Mouse (Mus musculus): ENCODE results near the gene Cdkn2aipnl. TPM values are rescaled to one million over a fixed set of nuclear protein-coding genes. Genes with fewer than 3 reads are reported as not detected.

The Cdkn2aipnl gene
- polyA plus RNA-seq (2012; rRNA removed) (42.5 and 44.6 TPM in 2 replicates), polyA plus RNA-seq (2014; fragmentation: Nextera tagmentation; extraction: Ambion mirVana) (93.3 and 103 TPM in 2 replicates)

DNA sequence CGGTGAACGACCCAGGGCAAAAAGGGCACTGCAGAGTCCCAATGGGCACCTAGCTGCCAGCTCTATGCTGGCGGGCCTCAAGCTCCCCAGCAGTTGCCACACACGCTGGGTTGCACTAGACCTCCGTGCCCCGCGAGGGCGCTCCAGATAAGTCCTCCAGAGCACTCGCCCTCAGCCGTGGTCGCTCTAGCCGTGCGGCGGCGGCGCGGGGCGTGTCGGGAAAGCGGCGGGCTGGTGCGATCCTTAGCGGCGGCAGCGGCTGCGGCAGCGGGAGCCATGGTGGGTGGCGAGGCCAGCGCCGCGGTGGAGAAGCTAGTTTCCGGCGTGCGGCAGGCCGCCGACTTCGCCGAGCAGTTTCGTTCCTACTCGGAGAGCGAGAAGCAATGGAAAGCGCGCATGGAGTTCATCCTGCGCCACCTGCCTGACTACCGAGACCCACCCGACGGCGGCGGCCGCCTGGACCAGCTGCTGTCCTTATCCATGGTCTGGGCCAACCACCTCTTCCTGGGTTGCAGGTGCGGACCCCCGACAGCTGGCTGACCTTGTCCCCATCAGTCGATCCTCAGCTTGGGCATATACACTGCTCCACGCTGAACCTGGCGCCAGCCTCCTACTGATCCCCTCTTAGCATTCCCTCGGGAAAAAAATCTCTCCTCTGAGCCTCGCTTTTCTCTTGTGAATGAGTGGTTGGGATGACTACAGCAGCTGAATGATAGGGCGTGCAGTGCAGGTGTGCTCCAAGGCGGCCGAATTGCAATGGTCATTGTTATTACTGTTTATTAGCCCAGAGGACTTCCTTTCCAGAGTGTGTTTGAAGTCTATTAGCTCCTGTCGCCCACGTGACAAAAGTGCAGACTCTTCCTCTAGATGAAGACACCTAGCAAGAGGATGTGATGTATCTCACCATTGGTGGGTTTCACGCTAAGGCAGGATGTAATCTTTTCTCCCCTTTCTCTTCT is at the start of gene Cdkn2aipnl:
Gene Cdkn2aipnl (plus strand): TSS at position 219 of the 959 bp plus-strand sequence.
- peak; percentile 95 for ATAC-seq (ENCODE audit: low FRiP score, low read depth)
- Histone ChIP-seq H3K27ac (replicated peaks; ENCODE audit: low read depth, low read length) (no peak within 1 kb of the TSS), H3K4me2 (replicated peaks; ENCODE audit: low read depth, low read length, severe bottlenecking) (peak within 1 kb of the TSS; percentile 89), H3K27me3 (ENCODE audit: control insufficient read depth, insufficient read depth, low read length) (no peaks in the 10 kb centered on the region), H3K36me3 (ENCODE audit: control insufficient read depth, insufficient read depth, low read length) (peaks cover 36% of the 10 kb centered on the region), H3K4me3 (replicated peaks; ENCODE audit: low read length) (peak within 1 kb of the TSS; percentile 68), H3K9me3 (ENCODE audit: control insufficient read depth, low read length) (no peaks in the 10 kb centered on the region), H3K9ac (ENCODE audit: low read depth, low read length, severe bottlenecking) (peak within 1 kb of the TSS; percentile 75), H3K4me1 (ENCODE audit: control insufficient read depth, insufficient read depth, low read length) (peaks cover 7% of the 10 kb centered on the region)
- peak; percentile 94 for DNase-seq (ENCODE audit: low spot score)
- peak; percentile 65; the same call in 1 of the 2 replicates for TF ChIP-seq POLR2A (IDR thresholded peaks at IDR 0.05; ENCODE audit: borderline replicate concordance, extremely low read depth, insufficient read depth, insufficient read length)
- WGBS: 4% methylated on average over 62 of the region's 63 CpGs

DNA sequence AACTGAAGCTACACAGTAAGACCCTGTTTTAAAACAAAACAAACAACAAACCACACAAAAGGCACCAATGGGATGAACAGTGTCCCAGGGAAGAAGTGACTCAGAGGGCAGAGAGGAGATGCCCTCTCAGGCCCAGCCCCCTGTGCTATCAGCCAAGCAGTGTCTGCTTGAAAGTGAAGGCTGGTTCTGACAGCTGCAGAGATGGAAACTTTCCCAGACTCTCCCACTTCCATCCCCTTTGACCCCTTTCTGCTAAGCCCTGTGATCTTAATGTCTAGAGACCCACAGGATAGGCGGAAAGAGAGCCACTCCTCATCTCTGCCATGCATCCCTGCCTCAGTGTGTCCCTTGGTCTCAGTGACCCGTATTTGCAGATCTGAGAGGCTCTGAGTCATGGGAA is 49.5 kb upstream of the Cdkn2aipnl start:
- Histone ChIP-seq H3K4me2 (replicated peaks; ENCODE audit: low read depth, low read length, severe bottlenecking) (no peak overlapping the region), H3K4me3 (replicated peaks; ENCODE audit: low read length) (no peak overlapping the region), H3K27me3 (ENCODE audit: control insufficient read depth, insufficient read depth, low read length) (no peaks in the 10 kb centered on the region), H3K4me1 (ENCODE audit: control insufficient read depth, insufficient read depth, low read length) (peaks cover 17% of the 10 kb centered on the region), H3K36me3 (ENCODE audit: control insufficient read depth, insufficient read depth, low read length) (no peaks in the 10 kb centered on the region), H3K27ac (replicated peaks; ENCODE audit: low read depth, low read length) (no peak overlapping the region), H3K9ac (ENCODE audit: low read depth, low read length, severe bottlenecking) (no peak overlapping the region), H3K9me3 (ENCODE audit: control insufficient read depth, low read length) (no peaks in the 10 kb centered on the region)
- DNase-seq (ENCODE audit: low spot score): no peak
- 68% methylated on average over 2 of the region's 2 CpGs for WGBS
- TF ChIP-seq POLR2A (IDR thresholded peaks at IDR 0.05; ENCODE audit: borderline replicate concordance, extremely low read depth, insufficient read depth, insufficient read length): no peak
- ATAC-seq (ENCODE audit: low FRiP score, low read depth): no peak

- H3K27ac ChIP-seq (replicated peaks; ENCODE audit: low read depth, low read length): no peak overlapping the region
- no peak overlapping the region for H3K4me2 ChIP-seq (replicated peaks; ENCODE audit: low read depth, low read length, severe bottlenecking)
- no peak overlapping the region for H3K4me3 ChIP-seq (replicated peaks; ENCODE audit: low read length)
- 94% methylated on average over 2 of the region's 2 CpGs for WGBS
- no peak for DNase-seq (ENCODE audit: low spot score)
- no peak for TF ChIP-seq POLR2A (IDR thresholded peaks at IDR 0.05; ENCODE audit: borderline replicate concordance, extremely low read depth, insufficient read depth, insufficient read length)
- H3K9me3 ChIP-seq (ENCODE audit: control insufficient read depth, low read length): no peaks in the 10 kb centered on the region
- H3K36me3 ChIP-seq (ENCODE audit: control insufficient read depth, insufficient read depth, low read length): no peaks in the 10 kb centered on the region
- H3K9ac ChIP-seq (ENCODE audit: low read depth, low read length, severe bottlenecking): no peak overlapping the region
- peaks cover 17% of the 10 kb centered on the region for H3K4me1 ChIP-seq (ENCODE audit: control insufficient read depth, insufficient read depth, low read length)
- no peaks in the 10 kb centered on the region for H3K27me3 ChIP-seq (ENCODE audit: control insufficient read depth, insufficient read depth, low read length)
- no peak for ATAC-seq (ENCODE audit: low FRiP score, low read depth)
These were observed 48.9 kb upstream of the Cdkn2aipnl start for GRCm38 (mm10) chr11:51918576-51918975.

DNA sequence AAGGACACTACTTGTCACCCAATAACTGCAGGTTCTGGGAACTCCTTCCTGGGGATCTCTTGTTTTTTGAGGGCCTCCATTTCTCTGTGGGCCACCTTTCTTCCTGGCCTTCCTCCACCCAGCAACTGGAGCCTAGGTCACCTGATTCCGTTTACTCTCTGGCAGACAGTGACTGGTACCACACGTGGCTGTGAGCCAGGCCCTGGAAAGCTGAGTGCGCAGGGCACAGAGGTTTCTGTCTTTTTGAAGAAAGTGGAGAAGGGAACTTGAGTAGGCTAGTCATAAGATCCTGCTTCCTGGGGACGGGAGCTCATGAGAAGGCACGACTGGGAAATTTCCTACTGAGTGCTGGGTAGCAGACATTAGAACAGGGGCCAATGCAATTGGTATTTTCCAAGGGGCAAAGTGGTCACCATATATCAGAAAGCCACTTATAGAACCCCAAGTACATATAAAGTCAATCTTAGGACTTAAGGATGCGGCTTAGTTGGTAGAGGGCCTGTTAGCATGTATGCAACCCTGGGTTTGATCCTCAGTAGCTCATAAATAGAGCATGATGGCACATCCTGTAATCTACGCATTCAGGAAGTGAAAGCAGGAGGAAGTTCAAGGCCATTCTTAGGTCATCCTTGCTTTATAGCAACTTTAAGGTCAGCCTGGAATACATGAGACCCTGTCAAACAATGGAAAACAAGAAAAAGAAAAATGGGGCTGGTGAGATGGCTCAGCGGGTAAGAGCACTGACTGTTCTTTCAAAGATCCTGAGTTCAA is 45.9 kb upstream of the Cdkn2aipnl start:
- 73% methylated on average over 8 of the region's 8 CpGs for WGBS
- Histone ChIP-seq H3K9ac (ENCODE audit: low read depth, low read length, severe bottlenecking) (no peak overlapping the region), H3K27me3 (ENCODE audit: control insufficient read depth, insufficient read depth, low read length) (no peaks in the 10 kb centered on the region), H3K27ac (replicated peaks; ENCODE audit: low read depth, low read length) (no peak overlapping the region), H3K4me2 (replicated peaks; ENCODE audit: low read depth, low read length, severe bottlenecking) (no peak overlapping the region), H3K4me1 (ENCODE audit: control insufficient read depth, insufficient read depth, low read length) (peaks cover 5% of the 10 kb centered on the region), H3K36me3 (ENCODE audit: control insufficient read depth, insufficient read depth, low read length) (no peaks in the 10 kb centered on the region), H3K9me3 (ENCODE audit: control insufficient read depth, low read length) (no peaks in the 10 kb centered on the region), H3K4me3 (replicated peaks; ENCODE audit: low read length) (no peak overlapping the region)
- DNase-seq (ENCODE audit: low spot score) (no peak), ATAC-seq (ENCODE audit: low FRiP score, low read depth) (no peak)
- TF ChIP-seq POLR2A (IDR thresholded peaks at IDR 0.05; ENCODE audit: borderline replicate concordance, extremely low read depth, insufficient read depth, insufficient read length): no peak

- H3K36me3 ChIP-seq (ENCODE audit: control insufficient read depth, insufficient read depth, low read length): no peaks in the 10 kb centered on the region
- no peaks in the 10 kb centered on the region for H3K4me1 ChIP-seq (ENCODE audit: control insufficient read depth, insufficient read depth, low read length)
- no peaks in the 10 kb centered on the region for H3K27me3 ChIP-seq (ENCODE audit: control insufficient read depth, insufficient read depth, low read length)
- H3K9ac ChIP-seq (ENCODE audit: low read depth, low read length, severe bottlenecking): no peak overlapping the region
- no peak overlapping the region for H3K27ac ChIP-seq (replicated peaks; ENCODE audit: low read depth, low read length)
- no peak for ATAC-seq (ENCODE audit: low FRiP score, low read depth)
- no peak for TF ChIP-seq POLR2A (IDR thresholded peaks at IDR 0.05; ENCODE audit: borderline replicate concordance, extremely low read depth, insufficient read depth, insufficient read length)
- no peak for DNase-seq (ENCODE audit: low spot score)
- 77% methylated on average over 3 of the region's 3 CpGs for WGBS
- H3K4me3 ChIP-seq (replicated peaks; ENCODE audit: low read length): no peak overlapping the region
- no peaks in the 10 kb centered on the region for H3K9me3 ChIP-seq (ENCODE audit: control insufficient read depth, low read length)
- no peak overlapping the region for H3K4me2 ChIP-seq (replicated peaks; ENCODE audit: low read depth, low read length, severe bottlenecking)
These were observed 45.0 kb upstream of the Cdkn2aipnl start for GRCm38 (mm10) chr11:51922421-51922841.
